Mouse (Mus musculus) stomach, embryonic 16.5 days (tissue): Measurements from ENCODE around the gene Psmc6. TPM values are rescaled to one million over a fixed set of nuclear protein-coding genes. Genes with fewer than 3 reads are reported as not detected.

Source experiments
- ATAC-seq: fragments of 200-750 bp; cut with Nextera tagmentation; 2 replicates; pipeline ENCODE4 v1.8.0; 2017; ENCODE audit warnings: moderate number of reproducible peaks, moderate TSS enrichment; ENCODE audit not compliant: insufficient read depth, low FRiP score
- H3K27ac ChIP-seq: fragments of 300-500 bp; sonication (generic); 2 replicates; pipeline ENCODE4 v1.5.1; 2014; ENCODE audit warnings: low read length
- H3K27me3 ChIP-seq: fragments of 300-500 bp; sonication (generic); 2 replicates; pipeline ENCODE4 v1.6.1; 2014; ENCODE audit warnings: low read length, control low read depth, mixed read lengths; ENCODE audit not compliant: control insufficient read depth, insufficient read depth
- H3K36me3 ChIP-seq: fragments of 300-500 bp; sonication (generic); 2 replicates; pipeline ENCODE4 v1.6.1; 2014; ENCODE audit warnings: low read length; ENCODE audit not compliant: control insufficient read depth, insufficient read depth
- H3K4me1 ChIP-seq: fragments of 300-500 bp; sonication (generic); 2 replicates; pipeline ENCODE4 v1.6.1; 2014; ENCODE audit warnings: low read length, control low read depth, mixed read lengths; ENCODE audit not compliant: control insufficient read depth, insufficient read depth
- H3K4me2 ChIP-seq: fragments of 300-500 bp; sonication (generic); 2 replicates; pipeline ENCODE4 v1.6.1; 2014; ENCODE audit warnings: low read depth, low read length, mixed read lengths
- H3K4me3 ChIP-seq: fragments of 300-500 bp; sonication (generic); replicated peaks from 2 replicates; pipeline ENCODE4 v1.5.1; 2014; ENCODE audit warnings: mild to moderate bottlenecking, low read length
- H3K9ac ChIP-seq: fragments of 300-500 bp; sonication (generic); 2 replicates; pipeline ENCODE4 v1.6.1; 2014; ENCODE audit warnings: low read length
- H3K9me3 ChIP-seq: fragments of 300-500 bp; sonication (generic); replicated peaks from 2 replicates; pipeline ENCODE4 v1.6.1; 2016; ENCODE audit warnings: low read length, control low read depth; ENCODE audit not compliant: control insufficient read depth
- WGBS: fragments of 180-500 bp; shearing (Covaris S2); extraction: QIAGEN DNeasy Blood & Tissue Kit; methylation state at CpG from one replicate; pipeline ENCODE4 v1.1.7; 2014; 5-methylcytosine and 5-hydroxymethylcytosine counted together
- polyA plus RNA-seq: library from polyadenylated mRNA; unstranded; fragments of >200 nt; fragmentation: Nextera tagmentation; extraction: Ambion mirVana; gene quantifications from 2 replicates; pipeline ENCODE4 v1.2.1, GENCODE M21; 2015

The Psmc6 gene
- polyA plus RNA-seq, 1 experiment from 2014 or later: 138 TPM

DNA sequence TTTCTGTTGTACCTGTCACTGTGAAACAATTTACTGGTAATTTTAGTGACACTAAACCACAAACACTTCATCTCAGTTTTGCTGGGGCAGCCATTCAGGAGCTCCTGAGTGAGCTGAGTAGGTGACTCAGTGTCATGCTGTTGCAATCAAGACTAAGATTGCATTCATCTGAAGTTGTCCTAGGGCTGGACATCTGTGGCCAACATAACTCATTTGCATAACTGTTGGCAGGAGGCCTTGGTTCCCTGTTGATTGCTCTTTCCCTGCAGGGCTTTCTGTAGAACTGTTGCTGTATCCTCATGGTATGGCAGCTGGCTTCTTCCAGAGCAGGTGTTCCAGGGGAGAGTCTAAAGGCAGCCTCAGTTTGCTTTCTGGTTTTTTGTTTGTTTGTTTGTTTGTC, 4.1 kb upstream of the Psmc6 start:
- H3K27me3 ChIP-seq: no peaks in the 10 kb centered on the region
- H3K4me1 ChIP-seq: no peaks in the 10 kb centered on the region
- H3K9me3 ChIP-seq: no peaks in the 10 kb centered on the region
- no peak overlapping the region for H3K27ac ChIP-seq
- H3K36me3 ChIP-seq: no peaks in the 10 kb centered on the region
- H3K9ac ChIP-seq: no peak overlapping the region
- no peak for ATAC-seq
- no peak overlapping the region for H3K4me3 ChIP-seq
- no peak overlapping the region for H3K4me2 ChIP-seq

DNA sequence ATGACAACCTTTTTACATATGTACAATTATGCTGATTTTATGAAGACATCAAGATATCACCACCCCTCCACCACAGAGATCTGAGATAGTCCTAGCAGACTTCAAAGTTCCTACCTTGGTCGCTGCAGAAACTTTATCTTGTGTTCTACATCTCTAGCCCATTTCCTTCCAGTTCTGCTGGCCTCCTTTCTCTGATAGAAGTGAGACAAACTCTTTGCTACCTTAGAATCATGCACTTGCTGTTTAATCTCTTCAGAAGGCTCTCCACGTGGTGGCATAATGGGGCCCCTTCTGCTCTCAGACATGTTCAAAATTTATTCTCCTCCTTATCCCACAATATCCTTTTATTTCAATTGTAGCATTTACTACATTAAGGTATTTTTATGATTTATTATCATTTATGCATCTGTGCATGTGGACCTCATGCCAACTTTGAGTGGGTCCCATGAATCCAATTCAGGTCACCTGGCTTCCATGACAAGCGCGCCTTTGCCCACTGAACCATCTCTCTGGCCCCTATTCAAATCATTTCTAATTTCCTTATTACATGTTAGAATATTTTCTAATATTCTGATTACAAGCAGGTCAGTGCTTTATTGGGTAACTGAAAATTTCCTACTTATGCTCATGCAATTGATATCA, 1.4 kb upstream of the Psmc6 start:
- Histone ChIP-seq H3K9ac (no peak overlapping the region), H3K4me3 (no peak overlapping the region), H3K36me3 (peaks cover 7% of the 10 kb centered on the region; the same call in 1 of the 2 replicates), H3K4me1 (no peaks in the 10 kb centered on the region), H3K27me3 (no peaks in the 10 kb centered on the region), H3K27ac (no peak overlapping the region), H3K4me2 (no peak overlapping the region), H3K9me3 (no peaks in the 10 kb centered on the region)
- 90% methylated on average over 4 of the region's 4 CpGs for WGBS
- ATAC-seq: no peak

DNA sequence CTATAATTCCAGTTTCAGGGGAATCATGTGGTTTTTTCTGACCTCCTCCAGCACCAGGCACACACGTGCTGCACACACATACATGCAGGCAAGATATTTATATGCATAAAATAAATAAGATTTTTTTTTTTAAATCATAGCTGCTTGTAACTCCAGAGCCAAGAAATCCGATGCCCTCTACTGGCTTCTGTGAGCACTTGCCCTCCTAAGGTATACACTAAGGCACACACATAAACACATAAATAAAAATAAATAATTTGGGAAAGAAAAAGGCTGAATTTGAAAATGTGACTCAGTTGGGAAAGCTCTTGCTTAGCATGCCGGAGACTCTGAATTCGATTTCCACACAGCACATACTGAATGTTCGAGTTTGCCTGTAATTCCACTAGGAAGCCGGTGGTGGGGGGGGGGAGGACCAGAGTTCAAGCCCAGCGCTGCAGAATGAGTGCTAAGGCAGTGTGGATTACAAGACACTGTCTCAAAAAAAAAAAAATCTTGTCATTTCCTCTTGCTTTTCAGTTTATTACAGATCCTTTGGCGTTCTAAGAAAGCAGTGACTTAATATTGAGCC, 485 bp upstream of the Psmc6 start:
- Histone ChIP-seq H3K9ac (peak overlapping the region; percentile 50), H3K4me1 (no peaks in the 10 kb centered on the region), H3K9me3 (no peaks in the 10 kb centered on the region), H3K4me2 (peak overlapping the region; percentile 55), H3K27me3 (no peaks in the 10 kb centered on the region), H3K36me3 (peaks cover 7% of the 10 kb centered on the region; the same call in 1 of the 2 replicates), H3K4me3 (peak overlapping the region; percentile 99), H3K27ac (no peak overlapping the region; the same call in 1 of the 2 replicates)
- 0 out of 2 replicates have a peak, but pooled peaks have one; percentile 38 for ATAC-seq
- WGBS: 13% methylated on average over 8 of the region's 8 CpGs

DNA sequence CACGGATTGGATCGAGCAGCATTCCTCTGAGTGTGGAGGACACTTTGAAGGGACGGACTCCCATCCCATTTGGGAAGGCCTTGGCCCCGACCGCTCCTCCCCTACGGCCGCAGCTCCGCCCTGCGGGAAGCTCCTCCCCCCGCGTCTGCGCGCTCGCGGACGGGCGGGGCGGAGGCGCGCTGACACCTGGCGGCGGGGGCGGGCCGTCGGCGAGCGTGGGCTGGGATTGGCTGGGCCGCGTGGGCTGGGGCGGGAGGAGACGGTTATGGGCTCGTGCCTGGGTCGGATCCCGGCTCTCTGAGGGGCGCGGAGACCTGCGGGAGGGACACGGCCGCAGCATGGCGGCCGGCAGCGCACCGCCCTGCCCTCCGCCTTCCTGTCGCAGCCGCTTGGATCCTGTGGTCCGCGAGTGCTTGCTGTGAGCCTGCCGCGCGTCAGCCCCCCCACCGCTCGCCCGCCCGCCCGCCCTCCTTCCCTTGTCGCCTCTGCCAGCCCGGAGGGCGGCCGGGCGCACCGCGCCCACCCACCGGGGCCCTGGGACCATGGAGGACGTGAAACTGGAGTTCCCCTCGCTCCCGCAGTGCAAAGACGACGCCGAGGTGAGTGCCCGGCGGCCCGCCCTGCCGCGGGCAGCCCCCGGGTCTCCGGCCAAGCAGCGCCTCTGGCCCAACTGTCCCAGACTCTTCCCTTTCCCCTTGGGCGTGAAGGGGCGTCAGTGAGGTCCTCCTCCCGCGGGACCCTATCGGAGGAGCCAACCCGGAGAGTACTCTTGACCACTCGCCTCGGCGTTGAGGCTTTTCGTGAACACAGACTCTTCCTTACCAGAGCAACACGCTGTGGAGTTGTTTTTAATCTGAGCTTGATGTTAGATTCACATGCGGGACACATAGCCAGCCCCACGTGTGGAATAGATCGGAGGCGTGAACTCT, 21.6 kb downstream of the Psmc6 start, which contains the start of gene Styx:
Gene Styx (plus strand): TSS at position 163 of the 929 bp plus-strand sequence.
- Histone ChIP-seq H3K27me3 (no peaks in the 10 kb centered on the region), H3K9me3 (no peaks in the 10 kb centered on the region), H3K27ac (peak within 1 kb of the TSS; percentile 49; the same call in 1 of the 2 replicates), H3K4me2 (peak within 1 kb of the TSS; percentile 66), H3K36me3 (0 out of 2 replicates have a peak, but pooled peaks cover under 1% of the 10 kb centered on the region), H3K4me3 (peak within 1 kb of the TSS; percentile 88), H3K9ac (peak within 1 kb of the TSS; percentile 88), H3K4me1 (peaks cover 8% of the 10 kb centered on the region)
- ATAC-seq: peak; percentile 99
- under 1% methylated on average over 60 of the region's 93 CpGs for WGBS

DNA sequence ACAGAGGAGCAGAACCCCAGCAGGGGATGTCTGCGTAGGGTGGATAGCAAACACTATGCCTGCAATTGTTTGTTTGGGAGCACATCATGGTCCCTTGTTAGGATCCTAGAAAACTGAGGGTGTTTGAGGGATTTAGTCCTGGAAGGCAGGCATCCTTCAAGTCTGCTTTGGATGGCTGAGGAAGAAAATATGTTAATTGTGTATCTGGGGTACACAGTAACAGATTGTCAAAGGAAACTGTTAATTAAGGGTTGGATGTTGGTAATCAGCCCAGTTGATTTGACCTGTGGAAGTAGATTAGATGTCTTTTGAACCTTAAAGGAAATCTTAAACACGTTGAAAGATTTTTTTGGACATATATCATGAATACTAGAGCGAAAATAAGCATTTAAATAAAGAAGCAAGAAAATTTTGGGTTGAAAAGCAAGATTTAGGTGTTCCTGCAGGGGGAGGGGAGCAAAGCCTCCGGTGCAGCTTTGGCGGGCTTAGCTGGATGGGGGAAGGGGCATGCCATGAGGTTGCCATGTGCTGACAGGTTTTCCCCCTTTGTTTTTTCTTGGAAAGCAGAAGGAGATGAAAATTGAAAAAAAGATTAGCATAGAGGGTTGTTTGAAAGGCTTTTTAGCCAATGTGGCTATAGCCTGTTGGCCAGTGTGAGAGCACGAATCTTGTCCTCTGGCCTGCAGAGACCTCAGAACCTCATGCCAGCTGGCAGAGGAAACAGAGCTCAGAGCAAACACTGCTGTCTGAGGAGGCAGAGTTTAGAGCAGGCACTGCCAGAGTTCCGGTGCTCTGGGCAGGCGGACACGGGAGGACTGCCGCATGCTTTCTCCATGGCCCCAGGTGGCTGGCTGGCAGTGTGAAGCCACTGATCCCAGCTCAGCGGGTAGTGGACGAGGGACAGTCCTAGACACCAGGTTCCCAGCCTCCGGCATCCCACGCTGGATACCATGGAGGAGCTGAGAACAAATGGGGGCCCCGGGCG, 34.9 kb downstream of the Psmc6 start:
- Histone ChIP-seq H3K9ac (no peak overlapping the region), H3K27me3 (no peaks in the 10 kb centered on the region), H3K4me3 (no peak overlapping the region), H3K9me3 (no peaks in the 10 kb centered on the region), H3K36me3 (peaks cover 4% of the 10 kb centered on the region), H3K4me2 (no peak overlapping the region), H3K27ac (no peak overlapping the region), H3K4me1 (no peaks in the 10 kb centered on the region)
- ATAC-seq: no peak
- 82% methylated on average over 16 of the region's 16 CpGs for WGBS

DNA sequence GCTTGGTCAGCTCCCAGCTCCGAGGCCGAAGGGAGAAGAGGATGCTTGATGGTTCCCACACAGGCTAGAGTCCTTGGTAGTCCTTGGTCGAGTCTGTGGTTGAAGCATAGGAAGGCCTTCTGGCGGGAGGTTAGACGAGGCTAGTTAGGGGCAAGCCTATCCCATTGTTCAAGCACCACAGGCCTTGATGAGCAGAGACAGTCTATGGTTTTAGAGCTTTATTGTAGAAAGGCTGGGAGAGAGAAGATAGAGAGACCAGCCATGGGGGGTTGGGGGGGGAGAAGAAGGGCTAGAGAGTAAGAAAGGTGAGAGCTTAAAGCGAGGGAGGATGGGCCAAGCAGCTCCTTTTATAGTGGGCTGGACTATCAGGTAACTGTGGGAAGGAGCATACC, 35.6 kb downstream of the Psmc6 start:
- WGBS: 92% methylated on average over 6 of the region's 6 CpGs
- Histone ChIP-seq H3K36me3 (peaks cover 10% of the 10 kb centered on the region), H3K27me3 (no peaks in the 10 kb centered on the region), H3K4me1 (no peaks in the 10 kb centered on the region), H3K27ac (no peak overlapping the region), H3K4me2 (no peak overlapping the region), H3K9ac (no peak overlapping the region), H3K9me3 (no peaks in the 10 kb centered on the region), H3K4me3 (no peak overlapping the region)
- no peak for ATAC-seq

DNA sequence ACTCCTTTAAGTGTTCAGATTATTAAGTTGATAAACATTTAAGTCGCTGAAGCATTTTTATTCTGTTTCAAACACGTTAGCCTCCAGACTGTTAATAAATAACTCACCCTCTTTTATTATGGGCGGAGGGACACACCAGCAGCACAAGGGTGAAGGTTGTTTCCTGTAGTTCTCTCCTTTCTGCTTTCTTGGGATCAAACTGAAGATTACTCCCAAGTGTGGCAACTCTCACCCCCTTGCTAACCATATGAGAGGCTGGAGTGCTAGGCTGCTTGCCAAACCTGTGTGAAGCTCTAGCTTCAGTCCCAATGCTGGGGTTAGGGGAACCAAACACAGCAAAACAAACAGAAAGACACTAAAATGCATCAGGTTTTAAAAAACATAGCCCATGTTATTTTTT, 49.2 kb downstream of the Psmc6 start:
- H3K27me3 ChIP-seq: no peaks in the 10 kb centered on the region
- ATAC-seq: no peak
- no peak overlapping the region for H3K4me3 ChIP-seq
- WGBS: 70% methylated on average over 3 of the region's 3 CpGs
- H3K9ac ChIP-seq: no peak overlapping the region
- no peaks in the 10 kb centered on the region for H3K4me1 ChIP-seq
- no peak overlapping the region for H3K27ac ChIP-seq
- H3K4me2 ChIP-seq: no peak overlapping the region
- peaks cover 11% of the 10 kb centered on the region for H3K36me3 ChIP-seq
- no peaks in the 10 kb centered on the region for H3K9me3 ChIP-seq

DNA sequence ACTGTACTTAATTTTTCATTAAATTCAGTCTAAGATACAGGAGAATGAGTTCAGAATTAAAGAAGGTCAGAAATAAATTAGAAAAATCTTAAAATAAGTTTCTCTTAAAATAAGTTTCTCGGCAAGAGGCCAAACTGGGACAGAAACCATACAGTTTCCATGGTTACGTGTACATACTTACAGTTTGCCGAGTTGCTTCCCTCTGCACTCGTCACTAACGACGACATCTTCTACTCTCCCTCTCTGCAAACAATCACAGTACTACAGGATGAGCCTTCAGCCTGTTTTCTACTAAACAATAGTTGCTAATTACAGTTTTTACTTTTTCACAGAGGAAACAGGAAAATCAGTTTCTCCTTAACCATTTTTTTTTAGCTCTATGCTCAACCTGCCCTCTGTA, 51.2 kb downstream of the Psmc6 start:
- no peak overlapping the region for H3K4me3 ChIP-seq
- WGBS: 78% methylated on average over 6 of the region's 6 CpGs
- H3K27ac ChIP-seq: no peak overlapping the region
- no peaks in the 10 kb centered on the region for H3K27me3 ChIP-seq
- ATAC-seq: no peak
- no peak overlapping the region for H3K9ac ChIP-seq
- H3K36me3 ChIP-seq: peaks cover 11% of the 10 kb centered on the region
- H3K4me1 ChIP-seq: no peaks in the 10 kb centered on the region
- H3K4me2 ChIP-seq: no peak overlapping the region
- no peaks in the 10 kb centered on the region for H3K9me3 ChIP-seq
